Mouse (Mus musculus) thymus, adult 2 months (tissue): ENCODE measurements around the gene Stk24.

Source experiments
- CTCF ChIP-seq: fragments of 200-500 bp; IDR thresholded peaks from 2 replicates; pipeline ENCODE4 v1.5.1; 2012; ENCODE audit warnings: mild to moderate bottlenecking, control low read depth, low read length, moderate library complexity, borderline replicate concordance; ENCODE audit not compliant: control insufficient read depth, poor library complexity, insufficient read depth; ENCODE audit errors: extremely low read depth
- POLR2A ChIP-seq: fragments of 200-500 bp; IDR thresholded peaks from 2 replicates; pipeline ENCODE4 v1.6.1; 2012; ENCODE audit warnings: mild to moderate bottlenecking, low read length, control low read depth, moderate library complexity; ENCODE audit not compliant: control insufficient read depth, poor library complexity, insufficient read depth; ENCODE audit errors: extremely low read depth

- no peak for TF ChIP-seq CTCF
- no peak for TF ChIP-seq POLR2A
These were observed 3.2 kb downstream of the Stk24 start for GRCm38 (mm10) chr14:121376566-121376965.
